Mouse (Mus musculus) embryonic fibroblast, embryonic 13.5 days (primary cell): ENCODE measurements around the gene Psmb7.

Source experiments
- CTCF ChIP-seq: IDR thresholded peaks from 2 replicates; pipeline ENCODE4 v1.5.1; 2011; ENCODE audit warnings: mild to moderate bottlenecking, control low read depth, low read length, moderate library complexity, borderline replicate concordance; ENCODE audit not compliant: insufficient read depth
- POLR2A ChIP-seq: IDR thresholded peaks from 2 replicates; pipeline ENCODE4 v1.6.1; 2011; ENCODE audit warnings: low read depth, mild to moderate bottlenecking, control low read depth, low read length, moderate library complexity

- peak; percentile 54; the same call in 1 of the 2 replicates for TF ChIP-seq CTCF
- TF ChIP-seq POLR2A: no peak
These were observed 31.6 kb upstream of the Psmb7 start for GRCm38 (mm10) chr2:38675366-38675969.
